Mouse (Mus musculus): ENCODE data around the gene Cstf3. TPM values are rescaled to one million over a fixed set of nuclear protein-coding genes. Genes with fewer than 3 reads are reported as not detected.

Gene Cstf3
- polyA plus RNA-seq, 1 experiment from 2014 or later: 42.8 TPM

GRCm38 (mm10) chr2:104561386-104561785 is 28.9 kb upstream of the Cstf3 start:
- no peak for TF ChIP-seq CTCF (IDR thresholded peaks at IDR 0.05; ENCODE audit: low read depth)
- no peak for ATAC-seq (replicated peaks; ENCODE audit: low FRiP score, low read depth)

DNA sequence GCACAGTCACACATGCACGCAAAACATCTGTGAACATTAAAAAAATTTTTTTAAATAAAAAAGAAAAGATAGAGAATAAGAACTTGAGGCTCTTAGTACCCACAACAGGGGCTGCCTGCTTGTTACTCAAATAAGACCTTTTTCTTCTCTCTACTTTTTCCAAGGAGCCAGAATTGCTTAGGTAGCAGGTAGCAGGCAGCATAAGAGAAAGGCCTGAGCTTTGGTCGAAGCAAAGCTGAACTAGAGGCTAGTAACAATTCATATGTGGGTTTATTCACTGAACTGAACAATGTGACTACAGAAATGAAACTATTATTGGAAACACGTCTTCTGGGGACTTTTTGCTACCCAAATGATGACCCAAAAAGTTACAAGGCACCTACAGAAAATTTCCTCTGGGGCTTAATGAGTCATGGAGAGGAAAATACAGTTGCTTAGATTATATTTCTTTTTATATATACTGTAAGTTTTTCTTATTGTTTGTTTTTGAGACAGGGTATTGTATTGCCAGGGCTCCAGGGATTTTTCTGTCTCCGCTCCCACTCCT is 28.3 kb upstream of the Cstf3 start:
- 90% methylated on average over 4 of the region's 4 CpGs for WGBS
- no peak overlapping the region for H3K9ac ChIP-seq (ENCODE audit: low read depth, low read length)
- H3K4me1 ChIP-seq (replicated peaks; ENCODE audit: insufficient read depth, low read length): no peaks in the 10 kb centered on the region
- no peak for ATAC-seq (replicated peaks; ENCODE audit: low FRiP score, low read depth)
- no peak overlapping the region for H3K4me2 ChIP-seq (ENCODE audit: low read length)
- no peaks in the 10 kb centered on the region for H3K9me3 ChIP-seq (replicated peaks; ENCODE audit: low read length)
- H3K4me3 ChIP-seq (replicated peaks; ENCODE audit: low read depth, low read length): no peak overlapping the region
- H3K27me3 ChIP-seq (ENCODE audit: insufficient read depth, low read length): no peaks in the 10 kb centered on the region
- no peak for TF ChIP-seq CTCF (IDR thresholded peaks at IDR 0.05; ENCODE audit: low read depth)
- no peak for DNase-seq (ENCODE audit: low spot score)
- no peak overlapping the region for H3K27ac ChIP-seq
- no peaks in the 10 kb centered on the region for H3K36me3 ChIP-seq (ENCODE audit: insufficient read depth, low read length)

More at GRCm38 (mm10) chr2:104561386-104561785, 28.9 kb upstream of the Cstf3 start:
- H3K4me1 ChIP-seq (replicated peaks; ENCODE audit: insufficient read depth, low read length): no peaks in the 10 kb centered on the region
- H3K27me3 ChIP-seq (ENCODE audit: insufficient read depth, low read length): no peaks in the 10 kb centered on the region
- H3K9ac ChIP-seq (ENCODE audit: low read depth, low read length): no peak overlapping the region
- DNase-seq (ENCODE audit: low spot score): no peak
- no peaks in the 10 kb centered on the region for H3K9me3 ChIP-seq (replicated peaks; ENCODE audit: low read length)
- H3K4me2 ChIP-seq (ENCODE audit: low read length): no peak overlapping the region
- no peak overlapping the region for H3K4me3 ChIP-seq (replicated peaks; ENCODE audit: low read depth, low read length)
- no peaks in the 10 kb centered on the region for H3K36me3 ChIP-seq (ENCODE audit: insufficient read depth, low read length)
- WGBS: 90% methylated on average over 6 of the region's 6 CpGs
- no peak overlapping the region for H3K27ac ChIP-seq

- 74% methylated on average over 6 of the region's 6 CpGs for WGBS
- Histone ChIP-seq H3K4me1 (replicated peaks; ENCODE audit: insufficient read depth, low read length) (no peaks in the 10 kb centered on the region), H3K27ac (no peak overlapping the region), H3K9me3 (replicated peaks; ENCODE audit: low read length) (no peaks in the 10 kb centered on the region), H3K27me3 (ENCODE audit: insufficient read depth, low read length) (no peaks in the 10 kb centered on the region), H3K4me3 (replicated peaks; ENCODE audit: low read depth, low read length) (no peak overlapping the region), H3K9ac (ENCODE audit: low read depth, low read length) (no peak overlapping the region), H3K4me2 (ENCODE audit: low read length) (no peak overlapping the region), H3K36me3 (ENCODE audit: insufficient read depth, low read length) (no peaks in the 10 kb centered on the region)
- no peak for TF ChIP-seq CTCF (IDR thresholded peaks at IDR 0.05; ENCODE audit: low read depth)
- DNase-seq (ENCODE audit: low spot score) (no peak), ATAC-seq (replicated peaks; ENCODE audit: low FRiP score, low read depth) (no peak)
Measured at GRCm38 (mm10) chr2:104572066-104572465, 18.3 kb upstream of the Cstf3 start.

GRCm38 (mm10) chr2:104576216-104576615 is 14.1 kb upstream of the Cstf3 start:
- no peak overlapping the region for H3K27ac ChIP-seq
- no peaks in the 10 kb centered on the region for H3K4me1 ChIP-seq (replicated peaks; ENCODE audit: insufficient read depth, low read length)
- ATAC-seq (replicated peaks; ENCODE audit: low FRiP score, low read depth): no peak
- H3K4me2 ChIP-seq (ENCODE audit: low read length): no peak overlapping the region
- no peak for TF ChIP-seq CTCF (IDR thresholded peaks at IDR 0.05; ENCODE audit: low read depth)
- no peaks in the 10 kb centered on the region for H3K27me3 ChIP-seq (ENCODE audit: insufficient read depth, low read length)
- 77% methylated on average over 5 of the region's 5 CpGs for WGBS
- DNase-seq (ENCODE audit: low spot score): no peak
- no peaks in the 10 kb centered on the region for H3K9me3 ChIP-seq (replicated peaks; ENCODE audit: low read length)
- H3K4me3 ChIP-seq (replicated peaks; ENCODE audit: low read depth, low read length): no peak overlapping the region
- no peak overlapping the region for H3K9ac ChIP-seq (ENCODE audit: low read depth, low read length)
- no peaks in the 10 kb centered on the region for H3K36me3 ChIP-seq (ENCODE audit: insufficient read depth, low read length)

GRCm38 (mm10) chr2:104578021-104578420 is 12.3 kb upstream of the Cstf3 start:
- Histone ChIP-seq H3K9me3 (replicated peaks; ENCODE audit: low read length) (no peaks in the 10 kb centered on the region), H3K9ac (ENCODE audit: low read depth, low read length) (no peak overlapping the region), H3K27ac (no peak overlapping the region), H3K4me1 (replicated peaks; ENCODE audit: insufficient read depth, low read length) (no peaks in the 10 kb centered on the region), H3K36me3 (ENCODE audit: insufficient read depth, low read length) (no peaks in the 10 kb centered on the region), H3K4me2 (ENCODE audit: low read length) (no peak overlapping the region), H3K4me3 (replicated peaks; ENCODE audit: low read depth, low read length) (no peak overlapping the region), H3K27me3 (ENCODE audit: insufficient read depth, low read length) (no peaks in the 10 kb centered on the region)
- DNase-seq (ENCODE audit: low spot score) (no peak), ATAC-seq (replicated peaks; ENCODE audit: low FRiP score, low read depth) (no peak)
- no peak for TF ChIP-seq CTCF (IDR thresholded peaks at IDR 0.05; ENCODE audit: low read depth)
- 72% methylated on average over 5 of the region's 5 CpGs for whole genome bisulfite sequencing

GRCm38 (mm10) chr2:104578836-104579604 is 11.3 kb upstream of the Cstf3 start:
- DNase-seq (ENCODE audit: low spot score): no peak
- 76% methylated on average over 5 of the region's 5 CpGs for WGBS
- H3K4me1 ChIP-seq (replicated peaks; ENCODE audit: insufficient read depth, low read length): no peaks in the 10 kb centered on the region
- no peak for TF ChIP-seq CTCF (IDR thresholded peaks at IDR 0.05; ENCODE audit: low read depth)
- no peak overlapping the region for H3K4me3 ChIP-seq (replicated peaks; ENCODE audit: low read depth, low read length)
- H3K4me2 ChIP-seq (ENCODE audit: low read length): no peak overlapping the region
- peak; percentile 36; the same call in 1 of the 2 replicates for ATAC-seq (replicated peaks; ENCODE audit: low FRiP score, low read depth)
- H3K9ac ChIP-seq (ENCODE audit: low read depth, low read length): no peak overlapping the region
- H3K27me3 ChIP-seq (ENCODE audit: insufficient read depth, low read length): no peaks in the 10 kb centered on the region
- H3K36me3 ChIP-seq (ENCODE audit: insufficient read depth, low read length): no peaks in the 10 kb centered on the region
- H3K27ac ChIP-seq: no peak overlapping the region
- H3K9me3 ChIP-seq (replicated peaks; ENCODE audit: low read length): no peaks in the 10 kb centered on the region
